Mouse (Mus musculus): Measurements from ENCODE around the gene Rgs8. TPM values are rescaled to one million over a fixed set of nuclear protein-coding genes. Genes with fewer than 3 reads are reported as not detected.

Rgs8 gene
- 0.03 TPM in 1 of 2 replicates, not detected in the other for polyA plus RNA-seq (2012; rRNA removed)

- DNase-seq (ENCODE audit: low spot score) = no peak
Measured at GRCm38 (mm10) chr1:153652938-153653623, at the start of gene Rgs8. Rgs8 (plus strand) TSS chr1:153653025.

- DNase-seq (ENCODE audit: low spot score) = no peak
Measured at GRCm38 (mm10) chr1:153617340-153617830, 35.4 kb upstream of the Rgs8 start.

GRCm38 (mm10) chr1:153623036-153623435 is 29.8 kb upstream of the Rgs8 start:
- DNase-seq (ENCODE audit: low spot score) = no peak

GRCm38 (mm10) chr1:153632686-153633085 is 20.1 kb upstream of the Rgs8 start:
- DNase-seq (ENCODE audit: low spot score) = no peak

GRCm38 (mm10) chr1:153635056-153635455 is 17.8 kb upstream of the Rgs8 start:
- DNase-seq (ENCODE audit: low spot score) = no peak

GRCm38 (mm10) chr1:153635521-153635920 is 17.3 kb upstream of the Rgs8 start:
- no peak for DNase-seq (ENCODE audit: low spot score)

- no peak for DNase-seq (ENCODE audit: low spot score)
Measured at GRCm38 (mm10) chr1:153636821-153637220, 16.0 kb upstream of the Rgs8 start.

GRCm38 (mm10) chr1:153641492-153641939 is 11.3 kb upstream of the Rgs8 start:
- DNase-seq (ENCODE audit: low spot score) = no peak

- DNase-seq (ENCODE audit: low spot score) = no peak
Measured at GRCm38 (mm10) chr1:153641940-153642501, 10.8 kb upstream of the Rgs8 start.

- no peak for DNase-seq (ENCODE audit: low spot score)
Measured at GRCm38 (mm10) chr1:153653674-153654073, 849 bp downstream of the Rgs8 start.

GRCm38 (mm10) chr1:153659666-153660065 is 6.8 kb downstream of the Rgs8 start:
- no peak for DNase-seq (ENCODE audit: low spot score)

- no peak for DNase-seq (ENCODE audit: low spot score)
Measured at GRCm38 (mm10) chr1:153660982-153661688, 8.3 kb downstream of the Rgs8 start.

GRCm38 (mm10) chr1:153661689-153662002 is 8.8 kb downstream of the Rgs8 start:
- DNase-seq (ENCODE audit: low spot score) = no peak

- no peak for DNase-seq (ENCODE audit: low spot score)
Measured at GRCm38 (mm10) chr1:153662362-153662761, 9.5 kb downstream of the Rgs8 start.

- no peak for DNase-seq (ENCODE audit: low spot score)
Measured at GRCm38 (mm10) chr1:153665066-153665715, 12.4 kb downstream of the Rgs8 start.

- DNase-seq (ENCODE audit: low spot score) = no peak
Measured at GRCm38 (mm10) chr1:153666236-153666635, 13.4 kb downstream of the Rgs8 start.

- DNase-seq (ENCODE audit: low spot score) = no peak
Measured at GRCm38 (mm10) chr1:153667244-153667727, 14.5 kb downstream of the Rgs8 start.

- no peak for DNase-seq (ENCODE audit: low spot score)
Measured at GRCm38 (mm10) chr1:153667781-153668180, 15.0 kb downstream of the Rgs8 start.

- DNase-seq (ENCODE audit: low spot score) = no peak
Measured at GRCm38 (mm10) chr1:153669086-153669485, 16.3 kb downstream of the Rgs8 start.

GRCm38 (mm10) chr1:153669728-153670127 is 16.9 kb downstream of the Rgs8 start:
- no peak for DNase-seq (ENCODE audit: low spot score)

- no peak for DNase-seq (ENCODE audit: low spot score)
Measured at GRCm38 (mm10) chr1:153671352-153671751, 18.5 kb downstream of the Rgs8 start.

GRCm38 (mm10) chr1:153672698-153673097 is 19.9 kb downstream of the Rgs8 start:
- no peak for DNase-seq (ENCODE audit: low spot score)
